Mouse (Mus musculus) cerebellum, adult 9-10 months (tissue): Measurements from ENCODE around the gene Tsc1.
A peak's percentile ranks its signal among the peaks of the same experiment; 100 is the strongest.

Experiments used
- DNase-seq: peaks from one replicate; pipeline ENCODE4 v3.0.0; 2022

The Tsc1 gene

DNA sequence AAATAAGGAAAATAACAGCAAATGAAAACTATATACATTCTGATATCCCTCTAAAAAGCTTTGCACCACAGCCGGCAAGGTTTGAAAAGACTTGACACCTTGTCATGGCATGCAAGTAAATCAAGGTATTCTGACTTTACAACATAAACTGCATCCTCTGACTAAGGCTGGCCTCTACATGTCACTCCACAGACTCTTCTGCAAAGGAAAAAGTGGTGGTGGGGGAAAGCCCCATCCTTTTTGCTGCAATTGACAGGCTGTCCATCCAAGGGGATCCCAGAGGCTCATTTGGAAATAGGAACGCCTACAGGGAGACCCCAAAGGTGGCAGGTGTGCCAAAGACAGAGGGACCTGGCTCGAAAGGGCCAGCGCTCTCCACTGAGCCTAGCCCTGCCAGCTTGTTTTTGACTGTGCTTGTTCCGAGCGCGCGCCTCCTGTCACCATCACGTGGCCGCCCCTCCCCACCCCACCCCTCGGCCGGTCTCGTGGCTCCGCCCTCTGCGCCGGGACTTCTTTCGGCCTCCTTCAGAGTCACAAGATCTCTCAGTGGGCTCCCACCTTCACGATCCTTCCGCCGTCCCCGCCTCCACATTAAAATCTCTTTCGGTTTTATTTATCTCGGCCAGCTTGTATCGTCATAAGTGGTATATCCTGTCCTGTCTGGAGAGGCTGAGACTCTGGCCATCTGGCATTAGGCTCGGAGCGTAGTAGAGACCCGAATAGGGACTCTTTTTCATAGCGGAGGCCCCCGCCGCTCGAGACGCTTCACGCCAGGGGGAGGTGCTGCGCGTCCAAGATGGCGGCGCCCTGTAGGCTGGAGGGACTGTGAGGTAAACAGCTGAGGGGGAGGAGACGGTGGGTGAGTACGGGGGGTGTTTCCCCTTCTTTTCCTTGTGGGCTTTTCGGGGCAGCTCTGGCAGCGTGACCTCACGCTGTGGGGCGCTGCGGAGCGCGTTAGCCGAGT is at the start of gene Tsc1:
TSS of gene Tsc1 (plus strand) at position 768 of the 964 bp plus-strand sequence.
- peak; percentile 96 for DNase-seq

DNA sequence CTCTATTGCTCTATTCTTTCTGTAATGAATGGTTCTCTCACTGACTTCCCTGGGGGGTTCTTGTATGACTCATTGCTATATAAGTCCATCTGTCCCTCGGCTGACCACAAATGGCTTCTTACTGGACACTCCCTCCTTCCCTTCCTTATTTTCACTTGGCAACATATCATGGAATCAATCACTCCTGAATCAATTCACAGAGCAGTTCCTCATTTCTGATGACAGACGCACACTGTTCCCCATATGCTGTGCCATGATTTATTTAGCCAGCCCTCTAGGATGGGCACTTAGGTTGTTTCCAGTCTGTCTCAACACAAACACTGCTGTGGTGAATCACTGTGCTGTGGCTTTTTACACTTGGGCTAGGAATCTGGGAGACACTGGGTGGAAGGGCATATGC is 49.5 kb upstream of the Tsc1 start:
- no peak for DNase-seq

DNA sequence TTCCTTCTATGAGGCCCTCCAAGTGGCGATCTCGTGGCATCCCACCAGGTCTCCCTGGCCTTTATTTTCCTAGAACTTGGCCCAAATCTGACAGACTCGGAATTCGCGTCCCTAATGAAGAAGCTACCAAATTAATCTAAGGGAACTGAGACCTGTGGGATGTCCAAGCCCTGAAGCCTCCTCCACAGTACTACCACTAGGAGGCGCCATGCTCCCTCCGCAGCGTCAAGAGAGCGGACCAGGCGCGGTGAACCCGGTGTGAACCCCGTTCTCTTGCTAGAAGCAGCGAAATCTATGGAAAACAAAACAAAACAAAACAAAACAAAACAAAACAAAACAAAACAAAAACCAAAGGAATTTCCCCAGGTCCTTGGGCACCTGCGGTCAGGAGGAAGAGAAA is 48.2 kb upstream of the Tsc1 start:
- DNase-seq = peak; percentile 51

DNA sequence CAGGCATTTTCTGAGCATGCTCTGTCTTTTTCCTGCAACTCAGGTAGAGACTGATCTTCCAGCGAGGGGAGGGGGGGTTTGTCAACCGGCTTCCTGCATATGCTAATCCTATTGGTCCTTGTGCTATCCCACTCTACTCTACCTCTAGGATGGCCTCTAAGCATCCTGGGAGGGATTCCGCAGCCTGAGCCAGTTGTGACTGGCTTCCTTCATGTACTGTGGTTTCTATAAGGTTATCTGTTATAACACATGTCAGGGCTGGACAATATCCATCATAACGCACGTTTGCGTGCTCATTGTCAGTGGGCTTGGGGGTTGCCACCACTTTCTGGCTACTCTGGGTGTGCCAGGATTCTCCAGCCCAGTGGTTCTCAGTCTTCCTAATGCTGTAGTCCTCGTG is 45.0 kb upstream of the Tsc1 start:
- no peak for DNase-seq

DNA sequence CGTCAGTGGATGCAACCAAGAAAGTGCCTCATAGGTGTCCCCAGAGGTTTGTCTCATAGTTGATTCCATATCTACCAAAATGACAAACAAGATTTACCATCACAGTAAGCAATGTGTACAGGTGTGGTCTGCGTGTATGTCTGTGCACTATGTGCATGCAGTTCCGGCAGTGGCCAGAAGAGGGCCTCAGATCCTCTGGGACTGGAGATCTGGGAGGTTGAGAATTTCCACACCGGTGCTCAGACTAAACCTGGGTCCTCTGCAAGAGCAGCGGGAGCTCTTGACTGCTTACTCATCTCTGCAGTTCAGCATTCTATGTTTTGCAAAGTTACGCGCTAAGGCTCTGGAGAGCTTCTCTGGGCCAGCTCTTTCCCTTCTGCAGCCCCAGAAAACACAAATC is 44.0 kb upstream of the Tsc1 start:
- DNase-seq = no peak

DNA sequence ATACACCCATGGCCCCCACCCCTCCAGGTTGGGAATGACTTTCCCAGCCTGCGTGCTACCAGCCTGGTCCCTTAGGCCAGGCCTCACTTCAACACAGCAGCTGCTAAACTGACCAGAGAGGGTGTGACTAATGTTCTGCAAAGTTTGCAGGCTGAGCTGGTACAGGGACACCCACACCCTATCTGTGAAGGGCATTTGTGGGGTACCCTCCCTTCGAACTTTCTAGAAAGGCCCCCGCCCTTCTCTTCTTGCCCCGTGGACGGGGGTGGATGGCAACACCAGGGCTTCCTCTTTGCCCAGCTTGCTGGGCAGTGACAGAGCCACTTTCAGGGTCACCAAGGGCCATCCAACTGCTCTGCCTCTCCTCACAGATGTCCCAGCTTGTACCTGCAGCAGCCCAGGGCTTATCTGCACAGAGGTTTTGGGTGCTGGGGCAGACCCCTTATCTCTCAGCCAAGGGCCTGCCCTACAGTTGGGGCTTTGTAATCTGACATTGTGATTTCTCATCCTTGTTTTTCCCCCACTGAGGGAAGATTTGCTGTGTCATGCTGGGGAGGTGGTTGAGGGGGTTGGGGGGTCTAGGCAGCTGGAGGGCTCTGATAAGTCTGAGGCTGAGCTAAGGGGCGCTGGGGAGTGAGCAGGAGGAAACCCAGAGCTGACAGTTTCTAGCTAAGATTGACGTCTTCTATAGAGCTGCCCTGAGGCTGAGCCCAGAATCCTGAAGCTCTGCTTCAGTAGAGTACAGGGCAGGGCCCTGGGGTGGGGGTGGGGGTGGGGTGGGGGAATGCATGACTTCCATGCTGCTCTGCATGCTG is 43.1 kb upstream of the Tsc1 start:
- DNase-seq = no peak

DNA sequence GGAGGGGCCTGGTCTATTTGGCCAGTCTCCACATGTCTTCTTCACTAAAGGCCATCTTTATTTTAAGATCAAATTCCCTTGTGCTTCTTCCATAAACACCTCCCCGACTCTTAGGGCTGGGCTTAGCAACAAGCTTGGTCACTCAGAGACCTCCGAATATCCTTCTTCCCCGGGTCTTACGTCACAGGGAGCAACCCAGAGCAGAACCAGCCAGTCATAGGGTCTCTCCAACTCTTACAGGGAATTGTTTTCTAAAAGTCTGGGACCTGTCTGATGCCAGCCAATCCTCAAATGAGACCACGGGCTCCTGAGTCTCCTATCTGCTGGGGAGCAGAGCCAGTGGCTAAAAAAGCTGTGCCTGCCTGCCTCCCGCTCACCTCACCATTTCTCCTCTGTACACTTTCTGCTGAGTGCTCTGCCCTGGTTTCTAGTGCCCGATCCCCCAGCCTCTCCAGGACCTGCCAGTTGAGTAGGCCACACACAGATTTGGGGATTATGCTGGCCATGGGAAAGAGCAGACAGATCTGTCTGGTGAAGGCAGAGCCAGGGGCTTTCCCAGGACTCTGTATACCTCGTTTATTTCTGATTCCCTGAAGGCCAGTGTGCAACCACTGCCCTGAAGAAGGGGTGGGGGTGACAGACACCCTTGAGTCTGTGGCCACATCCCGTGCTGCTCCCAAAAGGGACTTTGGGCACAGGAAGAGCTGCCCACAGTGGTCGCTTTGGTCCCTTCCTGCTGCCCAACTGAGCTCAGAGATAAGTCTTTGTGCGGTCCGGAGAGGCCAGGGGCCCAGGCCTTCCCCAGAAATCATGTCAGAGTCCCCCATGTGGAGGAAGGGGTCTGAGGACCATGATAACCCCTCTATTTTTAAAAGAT is 42.1 kb upstream of the Tsc1 start:
- DNase-seq = no peak

DNA sequence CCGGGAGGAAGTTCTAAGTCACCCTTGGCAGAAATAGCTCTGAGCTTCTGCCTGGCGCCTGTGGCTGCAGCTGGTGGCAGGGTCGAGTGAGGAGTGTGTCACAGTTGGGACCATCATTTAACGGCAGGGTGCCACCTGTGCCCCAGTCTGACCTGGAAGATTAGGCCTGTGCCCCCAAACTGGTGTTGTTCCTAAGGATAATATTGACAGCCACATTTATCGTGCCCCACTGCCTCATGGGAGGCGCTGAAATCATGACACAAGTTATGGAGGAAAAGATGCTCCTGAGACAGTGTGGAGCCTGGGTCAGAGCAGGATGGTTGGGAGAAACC is 41.5 kb upstream of the Tsc1 start:
- no peak for DNase-seq

DNA sequence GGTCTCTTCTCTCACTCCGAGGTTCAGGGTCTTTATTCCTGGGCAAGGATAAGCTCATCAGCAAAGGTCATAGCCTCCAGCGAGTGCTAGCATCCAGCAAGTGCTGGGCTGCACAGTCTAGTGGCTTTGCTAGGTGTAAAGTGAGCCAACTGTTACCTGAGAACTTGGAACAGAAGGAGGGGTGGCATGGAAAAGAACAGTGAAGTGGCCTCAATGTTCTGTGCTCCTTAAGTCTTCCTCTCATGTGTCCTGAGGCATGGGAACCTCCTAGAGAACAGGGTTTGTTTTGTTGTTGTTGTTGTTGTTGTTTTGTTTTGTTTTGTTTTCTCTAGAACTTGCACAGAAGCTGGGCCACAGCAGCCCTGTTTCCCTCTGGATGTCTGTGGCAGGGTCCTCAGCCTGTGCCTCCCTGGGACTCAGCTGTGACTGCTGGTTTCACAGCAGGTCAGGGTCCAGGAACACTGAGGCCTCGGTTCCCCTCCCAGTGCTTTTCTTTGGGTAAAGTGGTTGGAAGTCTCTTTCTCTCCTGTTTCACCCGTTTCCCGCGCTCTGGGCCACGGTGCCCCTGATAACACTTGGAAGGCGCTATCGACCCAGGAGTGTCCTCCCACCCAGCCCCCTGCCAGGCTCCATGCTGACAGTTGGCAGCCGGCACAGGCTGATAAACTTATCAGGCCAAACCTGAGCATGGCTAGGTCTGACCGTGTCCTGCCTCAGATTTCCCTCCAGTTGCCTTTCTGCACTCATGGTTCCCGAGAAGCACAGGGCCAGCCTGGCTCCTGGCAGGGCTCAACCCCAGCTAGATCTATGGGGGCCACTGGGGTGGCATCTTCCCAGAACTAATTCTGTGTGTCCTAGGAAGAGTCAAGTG is 39.1 kb upstream of the Tsc1 start:
- no peak for DNase-seq

DNA sequence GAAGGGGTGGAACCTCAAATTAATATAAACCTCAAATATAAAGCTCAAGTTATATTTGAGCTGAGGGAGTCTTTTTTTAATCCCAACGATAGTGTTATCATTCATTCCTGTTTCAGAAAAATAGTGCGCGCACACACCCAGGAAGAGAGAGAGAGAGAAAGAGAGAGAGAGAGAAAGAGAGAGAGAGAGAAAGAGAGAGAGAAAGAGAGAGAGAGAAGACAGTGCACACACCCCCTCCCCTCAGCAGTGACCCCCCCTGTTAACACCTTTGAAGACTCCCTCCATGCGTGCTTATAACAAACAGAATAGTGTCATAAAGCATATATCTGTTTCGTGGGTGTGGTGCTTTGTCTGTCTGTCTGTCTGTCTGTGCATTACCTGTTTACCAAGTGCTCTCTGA is 37.5 kb upstream of the Tsc1 start:
- DNase-seq = no peak

DNA sequence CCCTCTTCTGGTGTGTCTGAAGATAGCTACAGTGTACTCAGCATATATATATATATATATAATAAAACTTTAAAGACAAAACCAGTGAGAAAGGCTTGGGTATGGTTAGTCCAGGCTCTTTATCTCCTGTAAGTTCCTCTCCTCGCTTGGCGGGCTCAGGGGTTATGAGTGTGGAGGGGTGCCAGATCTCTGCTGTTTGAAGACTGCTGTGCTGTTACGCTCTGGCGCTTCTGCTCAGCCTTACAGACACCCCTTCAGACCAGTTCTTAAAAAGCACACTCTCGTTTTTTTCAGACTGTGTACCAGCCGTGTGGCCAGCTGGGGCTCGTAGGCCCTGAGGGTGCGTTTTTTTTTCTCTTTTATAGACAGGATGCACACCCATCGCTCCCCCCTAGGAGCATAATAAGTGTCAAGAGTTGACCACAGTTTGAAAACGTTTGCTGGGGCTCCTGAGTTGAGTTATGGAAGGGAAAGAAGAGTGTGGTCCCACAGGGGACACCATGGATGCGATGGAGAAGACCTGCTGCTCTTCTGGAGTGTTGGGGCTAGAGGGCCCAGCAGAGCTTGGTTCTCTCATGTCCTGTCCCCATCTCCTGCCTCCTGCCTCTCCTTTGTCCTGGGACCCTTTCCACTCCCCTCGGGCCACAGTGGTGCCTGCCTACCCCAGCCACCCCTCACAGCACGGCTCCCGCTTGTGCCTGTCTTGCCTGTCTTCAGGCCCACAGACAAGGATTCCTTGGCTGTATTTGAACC is 35.1 kb upstream of the Tsc1 start:
- no peak for DNase-seq

DNA sequence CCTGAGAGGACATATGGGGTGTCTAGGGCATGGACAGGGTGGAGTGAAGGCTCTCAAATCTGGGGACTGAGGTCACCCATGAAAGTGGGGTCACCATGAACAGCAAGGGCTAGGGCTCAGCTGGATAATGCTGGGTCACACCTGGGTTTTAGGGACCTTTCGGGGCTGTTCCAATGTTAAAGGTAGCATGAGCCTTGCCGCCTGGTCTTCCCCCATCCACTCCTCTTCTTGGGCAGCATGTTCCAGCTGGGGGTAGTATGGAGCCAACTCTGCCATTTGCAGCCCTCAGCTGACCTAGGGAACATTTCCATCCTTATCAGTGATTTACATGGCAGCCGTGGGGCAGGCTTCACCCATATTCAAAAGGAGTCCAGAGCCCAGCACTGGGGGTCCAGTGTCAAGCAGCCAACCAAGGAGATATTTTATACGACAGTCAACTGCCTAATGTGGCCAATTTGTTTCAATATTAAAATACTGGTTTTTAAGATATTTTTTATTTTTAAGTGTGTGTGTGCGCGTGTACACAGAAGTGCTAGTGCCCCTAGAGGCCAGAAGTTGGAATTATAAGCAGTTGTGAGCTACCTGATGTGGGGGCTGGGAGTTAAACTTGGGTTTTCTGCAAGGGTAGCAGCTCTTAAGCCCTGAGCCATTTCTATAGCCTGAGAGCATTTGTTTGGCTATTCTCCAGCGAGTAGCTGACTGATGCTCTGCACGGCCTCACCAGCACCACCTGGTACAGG is 34.3 kb upstream of the Tsc1 start:
- no peak for DNase-seq

DNA sequence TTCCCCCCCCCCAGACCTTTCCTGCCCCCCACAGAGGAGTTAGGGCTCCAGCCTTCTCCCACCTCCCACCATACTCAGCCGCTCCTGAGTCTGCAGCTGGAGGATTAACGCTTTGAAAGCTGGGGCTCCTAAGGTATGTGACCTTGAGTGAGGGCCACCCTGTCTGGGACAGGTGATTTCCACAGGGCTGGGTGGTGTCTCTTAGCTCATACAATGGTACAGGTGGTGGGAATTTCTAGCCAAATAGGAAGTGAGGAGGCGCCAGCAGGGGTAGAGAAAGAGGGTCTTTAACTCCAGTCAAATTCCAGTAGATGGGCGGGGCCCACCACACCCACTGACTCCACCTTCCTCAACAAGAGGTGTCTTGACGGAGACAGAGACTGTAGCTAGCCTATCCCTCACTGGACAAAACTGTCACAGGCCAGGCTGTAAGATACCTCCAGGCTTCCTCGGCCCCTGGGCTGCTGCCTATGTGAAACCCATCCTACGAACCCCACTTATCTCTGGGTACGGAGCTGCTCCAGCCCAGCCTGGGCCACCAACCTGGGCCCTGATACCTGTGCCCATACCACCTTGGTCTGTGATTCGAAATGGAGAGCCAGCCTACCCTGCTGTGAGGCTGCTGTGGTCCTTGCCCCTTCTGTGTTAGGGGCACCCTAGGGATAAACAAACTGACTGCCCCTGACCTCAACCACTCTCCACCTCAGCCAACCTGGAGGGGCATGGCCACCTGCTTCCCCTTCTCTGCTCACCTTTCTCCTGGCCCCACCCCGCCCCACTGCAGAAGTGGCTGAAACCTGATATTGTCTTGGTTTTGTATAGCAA is 33.5 kb upstream of the Tsc1 start:
- DNase-seq = no peak

DNA sequence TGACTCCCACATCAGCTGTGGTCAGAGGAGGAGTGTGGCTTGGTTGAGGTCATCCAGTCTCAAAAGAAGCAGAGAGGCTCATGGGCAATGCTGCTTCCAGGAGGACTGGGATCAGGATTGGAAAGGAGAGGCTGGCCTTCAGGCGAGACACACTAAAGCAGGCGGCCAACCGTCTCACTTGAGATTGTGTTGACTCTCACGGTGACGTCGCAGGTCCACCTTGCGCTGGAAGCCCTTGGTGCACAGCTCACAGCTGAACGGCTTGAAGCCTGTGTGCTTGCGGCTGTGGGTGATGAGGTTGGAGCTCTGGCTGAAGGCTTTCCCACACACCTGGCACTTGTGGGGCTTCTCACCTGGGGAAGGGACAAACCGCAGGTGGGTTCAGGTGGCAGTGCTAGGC is 31.2 kb upstream of the Tsc1 start:
- DNase-seq = no peak

DNA sequence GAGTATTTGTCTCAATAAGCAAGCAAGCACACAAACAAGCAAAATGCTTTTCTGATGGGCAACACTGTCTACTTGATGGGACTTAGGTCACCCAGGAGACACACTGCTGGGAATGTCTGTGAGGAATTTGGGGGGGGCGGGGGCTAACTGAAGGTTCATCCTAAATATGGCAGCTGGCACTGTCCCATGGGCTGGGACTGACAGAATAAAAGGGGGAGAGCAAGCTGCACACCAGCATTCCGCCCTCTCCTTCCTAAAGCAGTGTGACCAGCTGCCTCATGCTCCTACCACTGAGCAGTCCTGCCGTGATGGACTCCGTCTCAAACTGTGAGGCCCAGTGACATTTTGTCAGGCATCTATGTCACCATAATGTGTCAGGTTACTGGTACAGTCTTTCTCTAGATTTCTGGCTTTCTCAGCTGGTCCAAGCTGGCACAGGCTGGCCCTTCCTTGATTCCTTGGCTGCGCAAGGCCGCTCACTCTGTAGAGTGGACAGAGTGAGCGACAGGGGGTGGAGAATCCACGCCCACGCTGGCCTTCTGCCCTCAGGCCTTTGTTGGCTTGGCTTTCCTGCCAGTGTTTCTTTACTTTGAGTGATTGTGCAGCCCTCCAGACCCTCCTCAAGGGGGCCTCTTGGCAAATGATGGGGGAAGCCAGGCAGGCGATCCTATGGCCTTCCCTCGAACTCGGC is 30.2 kb upstream of the Tsc1 start:
- DNase-seq = peak; percentile 16

DNA sequence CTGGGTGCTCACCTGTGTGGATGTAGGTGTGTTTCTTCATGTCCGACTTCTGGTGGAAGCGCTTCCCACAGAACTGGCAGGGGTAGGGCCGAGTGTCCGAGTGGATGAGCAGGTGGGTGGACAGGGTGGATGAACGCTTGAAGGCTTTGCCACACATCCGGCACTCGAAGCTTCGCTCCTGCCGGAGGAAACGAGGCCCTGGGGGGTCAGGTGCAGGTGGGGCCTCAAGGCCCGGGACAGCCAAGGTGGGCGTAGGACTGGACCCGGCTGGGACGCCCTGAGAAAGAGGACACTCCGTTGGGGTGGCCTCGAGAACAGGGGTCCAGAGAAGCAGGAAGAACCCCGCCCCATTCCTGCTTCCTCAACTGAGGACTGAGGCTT is 29.6 kb upstream of the Tsc1 start:
- DNase-seq = no peak

DNA sequence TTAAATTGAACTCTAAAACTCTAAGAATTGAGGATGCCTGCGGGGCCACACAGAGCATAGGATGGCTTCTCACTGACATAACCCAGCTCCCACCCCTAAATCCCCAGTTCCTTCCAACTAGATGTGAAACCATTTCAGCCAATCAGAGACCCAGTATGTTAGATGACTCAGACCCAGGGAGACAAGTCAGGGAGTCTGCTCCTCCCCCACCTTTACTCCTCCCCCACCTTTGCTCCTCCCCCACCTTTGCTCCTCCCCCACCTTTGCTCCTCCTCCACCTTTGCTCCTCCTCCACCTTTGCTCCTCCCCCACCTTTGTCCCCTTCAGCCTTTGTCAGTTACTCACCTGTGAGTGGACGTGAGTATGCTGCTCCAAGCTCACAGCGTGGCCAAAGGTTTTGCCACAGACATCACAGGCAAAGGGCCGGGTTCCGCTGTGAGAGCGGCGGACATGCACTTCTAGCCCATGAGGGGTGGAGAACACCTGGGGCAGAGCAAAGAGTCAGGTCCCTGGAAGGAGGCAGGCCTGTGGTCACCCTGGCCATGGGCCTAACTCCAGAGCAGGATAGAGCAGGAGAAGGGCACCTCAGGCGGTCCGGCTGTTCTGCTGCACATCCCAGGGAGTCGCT is 28.5 kb upstream of the Tsc1 start:
- no peak for DNase-seq

DNA sequence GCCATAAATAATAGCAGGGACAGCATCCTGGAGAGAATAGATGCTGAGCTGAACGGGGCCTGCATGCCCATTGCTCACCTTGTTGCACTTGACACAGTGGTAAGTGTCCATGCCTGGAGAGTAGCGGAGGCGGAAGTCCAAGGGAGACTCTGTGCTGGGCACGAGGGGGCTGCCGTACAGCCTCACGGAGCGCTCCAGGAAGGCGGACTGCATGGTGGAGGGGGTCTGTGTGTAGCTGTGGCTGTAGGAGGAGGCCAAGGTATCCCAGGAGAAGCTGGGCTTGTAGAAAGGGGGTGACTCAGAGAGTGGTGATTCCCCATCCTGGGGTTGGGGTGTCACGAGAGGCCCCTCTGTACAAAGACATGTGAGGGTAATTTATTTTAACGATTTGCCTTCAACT is 27.4 kb upstream of the Tsc1 start:
- DNase-seq = no peak

DNA sequence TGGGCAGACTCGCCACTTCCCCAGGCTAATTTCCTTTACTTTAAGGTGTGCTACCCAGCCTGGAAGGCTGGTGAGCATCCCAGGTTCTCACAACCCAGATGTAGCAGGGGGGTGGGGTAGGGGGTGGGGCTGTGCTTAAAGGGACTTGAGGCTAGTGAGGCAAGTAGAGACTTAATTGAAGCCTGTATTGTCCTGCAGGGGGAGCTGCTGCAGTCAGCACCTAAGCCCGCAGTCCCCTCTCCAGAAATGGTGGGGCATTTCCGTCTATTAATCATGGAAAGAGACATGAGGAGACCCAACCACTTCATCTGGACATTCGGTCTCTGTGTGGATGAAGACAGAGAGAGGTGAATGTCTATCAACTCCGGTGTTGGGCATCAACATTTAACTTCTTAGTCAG is 24.7 kb upstream of the Tsc1 start:
- no peak for DNase-seq
